Mouse (Mus musculus) gastrocnemius, postnatal 14 days (tissue): ENCODE data around the gene Foxp4. TPM values are rescaled to one million over a fixed set of nuclear protein-coding genes. Genes with fewer than 3 reads are reported as not detected.
A peak's percentile ranks its signal among the peaks of the same experiment; 100 is the strongest.
"Not testable (repeated sequence)": the region's sequence is repeated elsewhere in the genome, so short reads cannot be mapped to it uniquely, and the experiment has no call there.

Source experiments
- DNase-seq: peaks from one replicate; pipeline ENCODE4 v3.0.0; 2021; ENCODE audit warnings: mixed read lengths
- intact Hi-C: fragments of 180-260 bp; cut with DNase I; formaldehyde crosslinking; loops from one replicate; pipeline ENCODE4 v1.15.1; 2025; ENCODE audit warnings: low total_unique reads
- total RNA-seq, 2 experiments: library from RNA; stranded (reverse); gene quantifications; 2 replicates each; pipeline ENCODE4 v1.2.3; 2021

The Foxp4 gene
- total RNA-seq, 2 experiments from 2014 or later, result 7.5 to 9.2 TPM

DNA sequence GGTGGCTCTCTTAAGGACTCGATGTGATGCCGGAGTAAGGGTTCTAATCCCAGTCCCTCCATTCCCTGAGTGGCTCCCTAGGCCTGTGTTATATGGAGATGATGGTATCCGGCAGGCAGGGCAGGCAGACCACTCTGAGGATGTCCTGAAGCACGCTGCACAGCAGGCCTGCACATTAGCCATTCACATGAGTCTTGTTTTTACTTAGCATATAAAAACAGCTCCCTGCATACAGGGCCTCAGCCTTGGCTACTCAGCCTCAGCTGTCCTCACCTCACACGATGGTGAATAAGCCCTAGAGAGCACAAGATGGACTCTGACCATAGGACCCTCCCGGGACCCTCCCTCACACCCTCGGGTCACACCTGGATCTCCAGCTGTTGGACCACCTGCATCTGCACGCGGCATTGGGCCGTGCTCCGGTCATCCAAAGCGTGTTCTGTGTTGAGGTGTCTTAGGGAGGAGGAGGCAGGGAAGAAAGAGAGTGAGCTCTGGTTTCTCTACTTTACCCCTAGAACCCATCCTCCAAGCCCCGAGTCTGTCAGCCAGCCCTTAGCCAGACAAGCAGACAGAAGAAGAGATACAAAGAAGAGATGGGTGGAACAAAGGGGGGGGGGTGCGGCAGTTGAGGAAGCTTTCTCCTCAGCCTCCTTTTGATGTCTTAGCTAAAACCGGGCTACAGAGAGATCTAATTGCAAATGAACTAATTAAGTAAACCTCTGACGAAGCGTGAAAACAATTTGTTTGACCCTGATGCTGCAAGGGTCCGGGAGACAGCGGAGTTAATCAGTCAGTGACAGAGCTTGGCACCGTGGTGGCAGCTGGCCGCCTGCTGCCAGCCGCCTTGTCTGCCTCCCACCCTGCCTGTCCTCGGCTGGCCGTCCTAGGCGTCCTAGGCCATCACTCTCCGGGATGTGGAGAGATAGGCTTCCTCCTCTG lies 47.4 kb downstream of the Foxp4 start:
- no peak for DNase-seq
- intact Hi-C loops, result loop anchor here (5.0 kb wide), 1 partner anchor 225 kb away; no protein-coding TSS in a partner anchor

GRCm38 (mm10) chr17:47873341-47873791 lies 51.1 kb downstream of the Foxp4 start:
- intact Hi-C loops, result loop anchor here (5.0 kb wide), 1 partner anchor 164 kb away; the partner anchor contains the start of gene 1700122O11Rik
- DNase-seq, result peak; percentile 71

GRCm38 (mm10) chr17:47872311-47873011 lies 52.0 kb downstream of the Foxp4 start:
- no peak for DNase-seq
- intact Hi-C loops, result loop anchor here (5.0 kb wide), 1 partner anchor 165 kb away; the partner anchor contains the start of gene 1700122O11Rik

- intact Hi-C loops, result loop anchor here (5.0 kb wide), 2 partner anchors 78 to 167 kb away; partner anchors contain the start of gene 1700122O11Rik
- no peak for DNase-seq
These were observed 54.6 kb downstream of the Foxp4 start for GRCm38 (mm10) chr17:47869874-47870273.

DNA sequence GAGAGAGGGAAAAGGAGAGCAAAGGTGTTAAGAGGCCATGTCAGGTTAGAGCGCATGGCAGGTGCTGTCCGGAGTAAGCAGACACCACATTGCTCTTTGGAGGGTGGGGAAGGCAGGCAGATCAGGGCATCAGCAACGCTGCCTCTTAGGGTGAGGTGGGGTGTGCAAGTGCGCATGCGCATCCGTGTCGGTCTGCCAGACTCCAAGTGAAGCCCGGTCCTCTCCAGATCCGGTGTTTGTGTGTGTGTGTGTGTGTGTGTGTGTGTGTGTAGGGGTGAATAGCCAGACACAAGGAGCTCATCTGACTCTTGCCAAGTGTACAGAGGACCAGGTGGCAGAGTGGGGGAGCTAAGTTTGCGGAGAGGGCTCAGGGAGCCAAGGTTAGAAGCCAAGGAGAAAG lies 58.4 kb downstream of the Foxp4 start:
- intact Hi-C loops, result loop anchor here (5.0 kb wide), 1 partner anchor 74 kb away; no protein-coding TSS in a partner anchor

DNA sequence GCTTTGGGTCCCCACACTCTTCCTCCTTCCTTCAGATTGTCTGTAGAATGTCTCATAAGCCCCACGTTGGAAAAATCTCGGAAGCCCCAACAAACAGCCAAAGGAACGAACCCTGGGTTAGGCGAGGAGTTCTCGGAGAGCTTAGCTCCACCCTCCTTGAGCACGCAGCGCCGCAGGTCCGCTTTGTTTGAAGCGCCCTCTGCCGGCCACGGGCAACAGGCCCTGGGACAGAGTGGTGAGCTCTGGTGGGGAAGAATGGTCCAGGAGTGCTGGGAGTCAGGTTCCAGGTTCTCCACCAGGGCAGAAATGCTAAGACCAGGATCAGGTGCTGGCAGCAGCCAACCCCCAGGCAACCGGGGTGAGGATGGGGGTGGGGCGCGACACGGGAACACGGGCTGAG lies 59.9 kb downstream of the Foxp4 start:
- DNase-seq, result peak; percentile 89
- intact Hi-C loops, result no loop called here

More for the DNA sequence above, 58.4 kb downstream of the Foxp4 start:
- no peak for DNase-seq

DNA sequence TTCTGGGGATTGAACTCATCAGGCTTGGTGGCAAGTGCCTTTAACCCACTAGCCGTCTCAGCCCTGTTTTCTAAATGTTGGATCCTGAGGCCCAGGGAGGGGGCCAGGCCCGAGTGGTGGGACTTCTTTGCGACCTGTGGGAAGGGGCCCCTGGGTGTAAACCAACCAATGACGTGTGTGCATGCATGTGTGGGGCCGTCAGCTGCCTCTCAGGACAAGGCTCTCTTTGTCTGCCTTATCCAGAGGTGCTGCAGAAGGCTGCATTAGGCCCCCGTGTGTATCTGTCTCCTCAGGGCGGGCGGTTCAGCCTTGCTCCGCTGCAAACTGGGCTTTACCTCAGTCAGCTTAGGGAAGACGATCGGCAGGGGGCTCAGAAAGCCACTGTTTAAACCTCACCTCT lies 61.0 kb downstream of the Foxp4 start:
- intact Hi-C loops, result no loop called here
- DNase-seq, result no peak

- intact Hi-C loops, result no loop called here
- DNase-seq, result no peak
These were observed 61.4 kb downstream of the Foxp4 start for GRCm38 (mm10) chr17:47863023-47863422.

GRCm38 (mm10) chr17:47855544-47855943 lies 68.9 kb downstream of the Foxp4 start:
- DNase-seq, result no peak
- intact Hi-C loops, result no loop called here

- intact Hi-C loops, result no loop called here
- DNase-seq, result no peak
These were observed 69.5 kb downstream of the Foxp4 start for GRCm38 (mm10) chr17:47854908-47855307.

- intact Hi-C loops, result no loop called here
- no peak for DNase-seq
These were observed 70.7 kb downstream of the Foxp4 start for GRCm38 (mm10) chr17:47853760-47854159.

GRCm38 (mm10) chr17:47853336-47853735 lies 71.1 kb downstream of the Foxp4 start:
- DNase-seq, result no peak
- intact Hi-C loops, result no loop called here

GRCm38 (mm10) chr17:47851798-47852360 lies 72.6 kb downstream of the Foxp4 start:
- DNase-seq, intact Hi-C loops: not testable (repeated sequence)

- intact Hi-C loops, result no loop called here
These were observed 73.7 kb downstream of the Foxp4 start for GRCm38 (mm10) chr17:47850639-47851314.

GRCm38 (mm10) chr17:47850035-47850434 lies 74.4 kb downstream of the Foxp4 start:
- intact Hi-C loops, result no loop called here
- peak; percentile 49 for DNase-seq

More at GRCm38 (mm10) chr17:47850639-47851314, 73.7 kb downstream of the Foxp4 start:
- DNase-seq, result no peak

GRCm38 (mm10) chr17:47847985-47848384 lies 76.5 kb downstream of the Foxp4 start:
- intact Hi-C loops, result no loop called here
- no peak for DNase-seq

DNA sequence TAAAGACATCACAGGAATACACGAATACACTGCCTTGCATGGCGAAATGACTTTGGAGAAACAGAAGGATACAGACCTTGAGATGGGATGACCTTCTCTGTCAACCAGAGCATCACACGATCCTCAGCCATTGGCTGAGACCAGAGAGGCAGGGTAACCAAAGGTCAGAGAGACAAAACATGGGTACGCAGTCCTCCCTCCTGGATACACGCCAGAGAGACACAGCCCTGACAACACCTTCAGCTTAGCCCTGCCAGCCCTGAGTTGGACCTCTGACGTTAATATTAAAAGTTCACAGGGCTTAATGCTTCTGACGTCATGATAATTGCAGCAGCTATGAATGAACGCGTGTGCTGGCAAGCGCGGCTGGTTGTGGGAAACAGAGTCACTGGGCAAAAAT lies 78.8 kb downstream of the Foxp4 start:
- intact Hi-C loops, result no loop called here
- no peak for DNase-seq

DNA sequence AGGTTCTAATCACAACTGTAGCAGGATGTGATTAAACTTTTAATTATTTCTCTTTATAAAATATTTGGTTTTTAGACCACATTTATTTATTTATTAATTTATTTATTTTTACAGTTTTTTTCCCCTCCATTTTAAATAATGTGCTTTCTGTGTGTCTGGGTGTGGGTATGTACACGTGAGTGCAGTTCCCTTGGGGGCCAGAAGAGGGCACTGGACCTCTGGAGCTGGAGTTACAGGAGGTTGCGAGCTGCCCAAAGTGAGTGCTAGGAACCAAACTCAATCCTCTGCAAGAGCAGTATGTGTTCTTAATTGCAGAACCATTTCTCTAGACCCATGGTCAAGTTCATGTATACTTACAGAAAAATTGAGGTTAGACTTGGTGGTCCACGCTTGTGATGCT lies 81.0 kb downstream of the Foxp4 start:
- intact Hi-C loops, result no loop called here
- no peak for DNase-seq

- intact Hi-C loops, result no loop called here
- peak; percentile 84 for DNase-seq
These were observed 82.4 kb downstream of the Foxp4 start for GRCm38 (mm10) chr17:47841931-47842623.
